Mouse (Mus musculus) cerebellum, postnatal 4 days (tissue): ENCODE measurements at regions not wholly inside any gene's neighbourhood (a gene's known extent, or its start where the extent isn't known, plus 50 kb on each side); places are given as distances from the start of the nearest gene placed in this dataset.
A peak's percentile ranks its signal among the peaks of the same experiment; 100 is the strongest.

Experiments used
- DNase-seq, 2 experiments: peaks; one replicate each; pipeline ENCODE4 v3.0.0; 2022; ENCODE audit warnings: low spot score in 2 of 2, mixed read lengths in 1 of 2

DNA sequence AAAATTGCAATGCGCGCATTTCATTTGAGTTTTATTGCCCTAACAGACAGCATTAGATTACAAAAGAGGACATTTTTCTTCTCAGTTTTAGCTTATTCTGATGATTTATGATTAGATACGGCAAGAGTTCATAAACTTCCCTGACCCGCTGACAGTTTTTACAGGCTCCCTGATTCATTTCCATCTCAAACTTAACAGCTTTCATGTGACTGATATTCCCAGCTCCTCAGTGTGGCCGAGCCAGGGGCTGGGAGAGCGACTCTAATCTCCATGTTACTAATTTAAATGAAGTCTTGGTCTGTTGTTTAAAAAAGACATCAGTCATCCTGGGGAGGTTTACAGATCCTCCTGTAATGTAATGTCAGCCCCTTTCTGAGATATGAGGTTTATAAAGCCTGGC is 355.5 kb upstream of the Prox1 start:
- no peak for DNase-seq

- no peak for DNase-seq
These were observed 329.6 kb upstream of the Prox1 start for GRCm38 (mm10) chr1:190500106-190500505.

DNA sequence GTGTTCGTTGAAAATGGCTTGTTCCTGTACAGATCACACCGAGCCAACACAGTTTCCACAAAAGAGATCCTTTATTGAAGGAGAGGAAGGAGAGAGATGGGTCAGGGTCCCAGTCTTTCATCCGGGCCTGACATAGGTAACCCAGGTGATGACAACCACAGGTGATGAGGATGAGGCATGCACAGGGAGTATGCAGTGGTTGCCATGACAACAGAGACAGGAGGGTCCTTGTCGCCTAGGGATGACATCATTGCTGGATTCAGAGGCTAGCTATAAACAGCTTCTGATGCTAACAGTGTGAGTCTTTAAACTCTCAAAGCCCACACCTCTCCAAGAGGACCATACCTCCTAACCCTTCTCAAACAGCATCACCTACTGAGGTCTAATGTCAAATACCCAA is 327.0 kb upstream of the Prox1 start:
- no peak for DNase-seq

DNA sequence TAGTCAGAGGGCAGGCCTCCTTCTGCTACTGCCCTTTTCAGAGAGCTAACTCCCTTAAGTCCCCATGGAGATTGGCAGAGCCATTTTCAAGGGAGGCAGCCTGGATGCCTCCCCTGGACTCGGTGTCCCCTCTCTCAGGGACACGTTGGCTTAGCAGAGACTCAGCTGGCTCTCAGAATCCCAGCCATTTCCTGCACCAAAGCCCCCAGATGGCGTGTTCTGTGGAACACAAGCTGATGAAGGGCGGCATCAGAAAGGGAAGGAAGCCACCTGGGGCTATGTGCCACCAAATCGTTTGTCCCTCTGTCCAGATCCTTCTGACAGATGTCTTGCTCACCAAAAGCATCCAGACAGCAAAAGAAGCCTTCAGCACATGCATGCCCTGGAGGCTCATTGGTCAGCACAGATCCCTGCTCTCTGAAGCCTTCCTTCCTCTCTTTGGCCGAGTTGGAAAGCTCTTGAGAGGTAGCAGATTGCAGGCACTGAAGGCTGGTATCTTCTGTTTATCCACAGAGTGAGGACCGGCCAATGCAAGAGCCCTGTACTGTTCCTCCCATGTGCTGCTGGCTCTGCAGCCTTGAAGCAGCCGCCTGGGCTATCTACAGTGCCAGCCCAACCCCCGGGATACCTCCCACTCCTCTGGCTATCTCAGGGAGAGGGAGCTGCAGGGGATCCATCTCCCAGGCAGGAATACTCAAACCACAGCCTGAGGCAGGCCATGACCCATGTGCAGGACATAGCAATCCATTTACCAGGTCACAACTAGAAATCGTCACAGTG is 325.4 kb upstream of the Prox1 start:
- DNase-seq = no peak

DNA sequence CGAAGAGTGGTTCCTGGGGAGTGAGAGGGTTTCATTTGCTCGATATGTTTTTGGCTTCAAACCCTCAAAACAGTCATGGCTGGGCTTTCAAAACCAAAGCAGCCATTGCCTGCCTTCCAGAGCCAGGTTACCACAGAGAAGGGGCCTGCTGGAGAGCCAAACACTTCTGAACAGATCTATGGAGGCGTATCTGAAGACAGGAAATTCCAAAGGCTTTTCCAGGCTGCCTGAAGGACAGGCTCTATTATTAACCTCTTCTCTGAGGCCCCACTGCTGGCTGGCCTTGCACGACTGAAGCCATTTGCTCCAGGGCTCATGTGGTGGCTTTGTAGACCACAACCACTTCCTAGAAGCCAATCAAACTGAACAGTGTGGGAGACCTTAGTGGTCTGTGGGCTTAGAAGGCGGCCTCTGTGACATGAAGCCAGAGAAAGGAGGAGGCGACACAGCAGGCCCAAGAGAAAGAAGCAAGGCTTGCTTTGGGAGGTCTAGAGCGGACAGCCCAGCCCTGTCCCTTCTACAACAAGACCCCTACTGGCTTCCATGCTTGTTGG is 316.1 kb upstream of the Prox1 start:
- DNase-seq = no peak

DNA sequence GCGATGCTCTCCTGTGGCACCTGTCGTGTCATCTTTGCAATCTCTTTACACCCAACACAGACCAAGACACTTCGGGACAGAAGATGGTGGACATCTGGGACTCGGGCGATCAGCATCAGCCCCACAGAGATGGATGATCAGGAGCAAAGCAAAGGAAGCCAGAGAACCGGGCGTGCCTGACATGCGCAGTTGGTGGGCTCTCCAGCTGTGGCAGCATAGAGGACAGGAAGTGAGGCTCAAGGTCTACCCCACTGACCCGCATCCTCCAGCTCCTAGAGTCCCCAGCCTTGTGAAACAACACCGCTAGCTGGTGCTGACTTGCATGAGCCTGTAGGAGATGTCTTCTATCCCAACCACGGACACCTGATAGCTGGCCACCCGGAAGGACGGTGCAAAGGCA is 312.9 kb upstream of the Prox1 start:
- no peak for DNase-seq

GRCm38 (mm10) chr1:190481071-190481470 is 310.6 kb upstream of the Prox1 start:
- no peak for DNase-seq

DNA sequence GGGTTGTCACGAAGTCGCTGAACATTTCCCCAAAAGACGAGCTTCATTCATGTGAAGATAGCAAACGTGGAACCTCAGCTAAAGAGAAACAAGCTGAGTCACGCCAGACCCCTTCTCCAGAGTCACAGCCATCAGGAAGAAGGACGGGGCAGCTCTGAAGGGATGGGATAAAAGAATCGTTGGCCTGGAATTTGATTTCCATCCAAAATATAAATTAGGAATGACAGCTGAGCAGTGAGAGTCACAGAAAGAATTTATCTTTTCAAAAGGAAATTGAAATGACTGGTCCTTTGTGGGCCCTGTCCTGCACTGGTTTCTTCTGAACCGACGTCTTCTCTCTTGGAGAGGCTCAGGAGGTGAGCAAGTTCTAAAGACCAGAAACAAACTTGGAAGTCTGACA is 310.1 kb upstream of the Prox1 start:
- no peak for DNase-seq

- no peak for DNase-seq
These were observed 302.2 kb upstream of the Prox1 start for GRCm38 (mm10) chr1:190472761-190473160.

DNA sequence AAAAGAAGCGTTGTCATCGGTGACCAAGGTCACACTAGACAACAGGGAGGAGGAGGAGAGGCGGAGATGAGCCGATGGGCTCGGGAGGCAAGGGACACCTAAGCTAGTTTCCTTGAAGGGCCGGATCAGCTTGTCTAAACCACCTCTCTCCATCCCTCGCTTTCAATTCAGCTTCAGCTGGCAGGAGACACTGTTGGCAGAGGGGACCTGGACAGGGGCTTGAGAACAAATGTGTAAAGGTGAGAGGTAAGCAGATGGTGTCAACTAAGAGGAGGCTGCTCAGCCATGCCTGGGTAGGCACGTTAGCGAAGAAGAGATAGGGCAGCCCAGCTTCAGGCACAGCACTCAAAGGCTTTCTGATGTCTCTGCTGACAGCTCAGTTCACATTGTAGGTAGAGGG is 299.8 kb upstream of the Prox1 start:
- DNase-seq = no peak

DNA sequence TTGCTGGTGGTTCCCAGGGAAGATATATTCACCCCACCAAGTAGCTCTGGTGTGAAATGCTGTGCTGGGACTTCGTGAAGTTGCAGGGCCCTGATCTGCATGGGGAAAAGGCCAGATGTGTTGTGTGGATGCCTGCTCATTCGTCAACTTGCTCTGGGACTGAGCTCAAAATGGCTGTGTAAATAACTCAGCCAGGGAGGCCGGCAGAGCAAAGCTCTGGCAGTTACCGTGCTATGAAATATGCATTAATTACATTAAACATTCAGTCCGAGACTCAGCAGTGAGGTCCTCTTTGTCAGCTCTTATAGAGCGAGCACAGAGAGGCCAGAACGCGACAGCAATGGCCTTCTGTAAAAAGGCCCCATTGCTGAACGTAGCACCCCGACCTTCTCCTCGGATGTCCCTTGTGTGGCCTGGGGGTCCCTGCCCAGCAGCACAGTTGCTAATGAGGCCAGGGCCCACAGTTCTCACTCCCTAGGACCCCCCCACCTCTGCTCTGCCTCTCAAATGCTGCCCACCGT is 287.1 kb upstream of the Prox1 start:
- DNase-seq = no peak

- DNase-seq = no peak
These were observed 283.0 kb upstream of the Prox1 start for GRCm38 (mm10) chr1:190453549-190453948.

DNA sequence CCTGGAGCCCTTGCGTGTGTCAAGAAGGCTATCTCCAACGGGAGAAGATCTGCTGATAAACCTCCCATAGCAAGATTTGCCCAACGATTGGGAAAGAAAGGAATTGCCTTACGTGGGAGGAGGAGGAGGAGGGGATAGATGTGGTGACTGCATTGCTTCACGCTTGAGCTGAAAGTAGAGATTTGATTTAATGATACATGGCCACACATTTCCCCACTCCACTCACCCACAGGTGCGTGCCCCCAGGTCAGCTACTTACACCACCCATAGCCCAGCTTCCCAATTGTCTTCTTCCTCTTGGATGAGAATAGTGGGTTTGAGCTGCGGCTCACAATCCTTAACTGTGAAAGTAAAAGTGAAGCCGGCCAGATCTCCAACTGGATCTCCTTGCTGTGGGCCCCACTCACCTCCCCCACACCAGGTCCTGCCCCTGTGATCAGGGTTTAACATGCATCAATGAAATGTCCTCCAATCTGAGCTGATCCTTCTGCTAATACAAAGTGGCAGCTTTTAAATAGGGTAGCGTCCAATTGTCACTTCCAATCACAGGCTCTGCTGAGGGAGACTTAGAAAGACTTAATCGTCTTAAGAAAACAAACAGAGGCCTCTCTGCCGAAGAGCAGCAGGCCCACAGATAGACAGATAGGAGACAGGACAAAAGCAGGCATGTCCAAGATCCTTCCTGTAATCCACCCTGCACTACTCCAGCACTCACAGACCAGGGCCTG is 281.8 kb upstream of the Prox1 start:
- no peak for DNase-seq

- DNase-seq = no peak
These were observed 277.7 kb upstream of the Prox1 start for GRCm38 (mm10) chr1:190448263-190448662.

DNA sequence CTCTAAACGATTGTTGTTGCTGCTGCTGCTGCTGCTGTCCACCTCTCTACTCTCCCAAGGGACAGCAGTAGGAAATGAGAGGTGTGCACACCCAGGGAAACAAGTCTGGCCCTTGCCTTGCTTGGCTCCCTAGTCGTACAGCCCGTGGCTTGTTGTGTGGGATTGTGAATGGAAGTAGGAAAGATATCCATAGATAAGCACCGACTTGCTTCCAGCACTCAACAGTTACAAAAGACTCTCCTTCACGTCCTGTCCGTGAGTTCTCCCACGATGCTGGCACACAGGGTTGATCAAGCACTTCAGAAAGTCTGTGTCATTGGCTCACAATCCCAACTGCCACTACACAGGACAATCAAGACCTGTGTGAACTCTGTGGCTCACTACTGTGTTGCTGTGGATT is 276.7 kb upstream of the Prox1 start:
- no peak for DNase-seq

- no peak for DNase-seq
These were observed 276.2 kb upstream of the Prox1 start for GRCm38 (mm10) chr1:190446676-190447075.

DNA sequence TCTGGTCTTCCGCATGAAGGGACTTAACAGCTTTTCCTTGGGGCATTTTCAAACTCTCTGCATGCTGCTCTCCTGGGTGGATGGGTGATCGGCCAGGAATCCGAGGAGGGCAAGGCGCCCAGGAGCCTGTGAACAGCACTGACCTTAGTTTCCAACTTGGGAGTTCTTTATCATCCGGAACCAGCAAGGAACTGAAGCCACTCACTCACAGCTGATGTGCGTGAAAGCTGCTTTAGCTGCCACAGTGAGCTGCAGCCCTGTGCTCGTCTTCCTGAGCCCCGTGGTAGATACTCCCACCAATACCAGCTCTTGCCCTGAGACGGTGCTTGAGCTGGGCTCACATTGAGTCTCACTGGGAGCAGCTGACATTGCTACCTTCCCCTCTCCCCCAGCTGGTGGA is 273.9 kb upstream of the Prox1 start:
- no peak for DNase-seq

- no peak for DNase-seq
These were observed 272.7 kb upstream of the Prox1 start for GRCm38 (mm10) chr1:190443234-190443633.

- no peak for DNase-seq
These were observed 271.7 kb upstream of the Prox1 start for GRCm38 (mm10) chr1:190442166-190442565.

DNA sequence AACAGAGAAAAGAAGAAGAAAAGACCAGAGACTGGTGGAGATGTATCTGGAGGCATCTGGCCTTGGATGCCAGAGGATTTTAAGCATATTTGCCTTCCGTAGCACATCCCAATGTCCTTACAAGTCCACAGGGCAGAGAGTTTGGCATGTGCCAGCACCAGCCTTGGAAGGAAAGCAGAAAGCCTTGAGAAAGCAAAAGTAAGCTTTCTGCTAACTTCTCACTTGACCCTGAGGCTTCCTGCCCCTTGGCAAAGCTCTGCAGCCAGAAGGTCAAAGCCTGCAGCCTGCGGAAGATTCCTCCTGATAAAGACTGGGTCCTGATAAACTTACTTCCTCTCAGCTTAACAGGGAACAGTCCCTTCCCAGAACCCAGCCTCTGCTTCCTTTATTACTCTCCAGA is 268.3 kb upstream of the Prox1 start:
- no peak for DNase-seq

GRCm38 (mm10) chr1:190422874-190423273 is 252.4 kb upstream of the Prox1 start:
- DNase-seq = peak in 1 of 2 experiments; percentile 13

GRCm38 (mm10) chr1:190419709-190420108 is 249.2 kb upstream of the Prox1 start:
- DNase-seq = no peak

- DNase-seq = no peak
These were observed 246.8 kb upstream of the Prox1 start for GRCm38 (mm10) chr1:190417326-190417725.
